Mouse (Mus musculus): Measurements from ENCODE around the gene Fam172a. TPM values are rescaled to one million over a fixed set of nuclear protein-coding genes. Genes with fewer than 3 reads are reported as not detected.
"Not testable (repeated sequence)": the region's sequence is repeated elsewhere in the genome, so short reads cannot be mapped to it uniquely, and the experiment has no call there.

Gene Fam172a
- total RNA-seq (2021), result 10 to 100 TPM; 19.3 to 21.6 TPM
- long read RNA-seq, experiment 1, transcript Fam172a-201 (10 exons, 3,892 nt), result major isoform, 5 of 9 reads
- long read RNA-seq, experiment 1, partial matches to known transcripts, result 1 of 9 reads
- long read RNA-seq, experiment 1, other reads (novel, unspliced or antisense), result 2 of 9 reads
- long read RNA-seq, experiment 2, transcript Fam172a-201 (10 exons, 3,892 nt), result major isoform, 15 of 27 reads
- long read RNA-seq, experiment 2, partial matches to known transcripts, result 5 of 27 reads
- long read RNA-seq, experiment 2, other reads (novel, unspliced or antisense), result 3 of 27 reads

DNA sequence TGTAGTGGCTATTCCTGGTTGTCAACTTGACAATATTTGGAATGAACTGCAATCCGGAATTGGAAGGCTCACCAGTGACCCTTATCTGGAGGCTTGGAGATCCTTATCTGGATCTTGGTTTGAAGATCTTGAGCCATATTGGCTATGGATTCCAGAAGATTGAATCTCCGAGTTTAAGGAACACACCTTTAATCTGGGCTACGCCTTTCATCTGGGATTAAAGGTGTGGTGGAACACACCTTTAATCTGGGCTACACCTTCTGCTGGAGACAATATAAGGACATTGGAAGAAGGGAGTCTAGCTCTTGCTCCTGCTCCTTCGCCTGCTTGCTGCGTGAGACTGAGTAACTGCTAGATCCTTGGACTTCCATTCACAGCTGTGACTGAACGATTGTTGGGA, at the start of gene Fam172a:
Fam172a (plus strand) TSS at position 301 of the 400 bp plus-strand sequence.
- not testable (repeated sequence) for DNase-seq (ENCODE audit: low spot score in 2 of 2)

DNA sequence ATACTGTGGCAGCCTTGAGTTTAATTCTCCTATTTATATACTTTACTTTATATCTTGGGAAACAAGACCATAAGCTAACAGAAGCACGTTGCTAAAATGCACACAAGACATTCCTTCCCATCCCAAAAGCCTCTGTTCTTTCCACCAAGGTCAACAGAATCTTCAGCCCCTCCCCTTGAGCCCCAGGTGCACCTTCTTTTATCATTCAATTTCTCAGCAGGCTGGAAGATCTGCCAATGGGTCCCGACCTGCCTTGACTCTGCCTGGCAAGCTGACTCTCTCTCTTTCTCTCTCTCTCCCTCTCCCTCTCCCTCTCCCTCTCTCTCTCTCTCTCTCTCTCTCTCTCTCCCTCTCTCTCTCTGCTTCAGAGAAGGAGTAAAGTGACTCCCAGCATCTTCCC, 13.2 kb upstream of the Fam172a start:
- DNase-seq (ENCODE audit: low spot score in 2 of 2), result no peak

DNA sequence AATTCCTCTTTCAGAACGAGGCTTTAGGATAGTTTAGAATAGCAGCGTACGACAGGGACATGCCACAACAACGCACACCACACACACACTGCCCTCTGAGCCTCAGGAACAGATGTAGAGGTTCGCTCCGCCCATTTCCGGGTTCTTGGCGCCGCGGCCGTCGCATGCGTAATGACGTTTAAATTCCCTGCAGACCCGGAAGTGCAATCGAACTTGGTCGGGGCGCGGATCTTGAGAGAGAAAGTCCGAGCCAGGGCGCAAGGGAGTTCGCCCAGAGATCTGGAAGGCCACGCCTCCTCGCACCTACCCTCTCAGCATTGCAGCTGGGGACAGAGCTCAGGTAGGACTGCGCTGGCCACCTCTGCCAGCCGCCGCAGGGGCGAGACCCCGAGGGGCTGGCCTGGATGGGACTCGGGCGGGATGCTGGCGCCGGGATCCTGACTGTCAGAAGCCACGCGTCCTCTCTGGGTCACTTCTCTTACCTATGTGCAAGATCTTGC, 6.7 kb downstream of the Fam172a start:
- DNase-seq (ENCODE audit: low spot score in 2 of 2), result peak; percentile 90 to 92

DNA sequence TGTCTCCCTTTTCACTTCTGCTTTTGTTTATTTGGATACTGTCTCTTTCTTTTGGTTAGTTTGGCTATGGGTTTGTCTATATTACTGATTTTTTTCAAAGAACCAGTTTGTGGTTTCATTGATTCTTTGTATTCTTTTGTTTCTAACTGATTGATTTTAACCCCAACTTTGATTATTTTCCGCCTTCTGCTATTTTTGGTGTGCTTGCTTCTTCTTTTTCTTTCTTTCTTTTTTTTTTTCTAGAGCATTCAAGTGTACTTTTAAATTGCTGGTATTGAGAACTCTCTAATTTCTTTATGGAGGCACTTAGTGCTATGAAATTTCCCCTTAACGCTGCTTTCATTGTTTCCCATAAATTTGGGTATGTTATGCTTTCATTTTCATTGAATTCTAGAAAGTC, 15.7 kb downstream of the Fam172a start:
- DNase-seq (ENCODE audit: low spot score in 2 of 2), result no peak

DNA sequence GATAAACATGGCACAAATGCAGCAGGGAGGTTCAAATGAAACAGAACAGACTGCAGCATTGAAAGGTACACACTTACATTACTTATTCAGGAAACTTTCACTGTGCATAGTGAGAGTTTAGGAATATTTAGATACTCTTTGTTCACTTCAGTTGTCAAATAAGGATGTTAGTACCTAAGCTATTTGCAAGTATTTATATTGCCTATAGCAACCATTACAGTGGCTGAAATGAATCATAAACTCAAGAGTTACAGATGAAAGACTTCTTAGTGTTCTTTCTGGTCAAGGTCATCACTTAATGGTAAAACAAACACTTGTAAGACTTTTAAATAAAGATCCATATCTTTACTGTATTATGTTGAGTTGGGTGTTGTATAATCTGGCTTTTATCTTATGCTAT, 41.0 kb downstream of the Fam172a start:
- no peak for DNase-seq (ENCODE audit: low spot score in 2 of 2)

DNA sequence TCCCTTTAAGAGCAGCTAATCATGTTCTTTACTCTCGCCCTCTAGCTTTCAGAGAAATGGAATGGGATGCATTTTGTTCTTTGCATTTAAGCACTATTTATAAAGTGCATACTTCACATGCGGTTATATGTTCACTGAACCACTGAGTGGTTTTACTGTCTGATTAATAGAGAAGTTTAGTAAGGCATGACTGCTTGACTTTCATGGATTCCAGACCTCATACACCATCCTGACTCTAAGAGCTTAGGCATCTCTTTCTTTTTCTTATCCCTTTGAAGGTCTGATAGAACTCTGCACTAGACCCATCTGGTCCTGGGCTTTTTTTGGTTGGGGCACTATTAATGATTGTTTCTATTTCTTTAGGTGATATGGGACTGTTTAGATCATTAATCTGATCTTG, 75.8 kb downstream of the Fam172a start:
- DNase-seq (ENCODE audit: low spot score in 2 of 2), result no peak

DNA sequence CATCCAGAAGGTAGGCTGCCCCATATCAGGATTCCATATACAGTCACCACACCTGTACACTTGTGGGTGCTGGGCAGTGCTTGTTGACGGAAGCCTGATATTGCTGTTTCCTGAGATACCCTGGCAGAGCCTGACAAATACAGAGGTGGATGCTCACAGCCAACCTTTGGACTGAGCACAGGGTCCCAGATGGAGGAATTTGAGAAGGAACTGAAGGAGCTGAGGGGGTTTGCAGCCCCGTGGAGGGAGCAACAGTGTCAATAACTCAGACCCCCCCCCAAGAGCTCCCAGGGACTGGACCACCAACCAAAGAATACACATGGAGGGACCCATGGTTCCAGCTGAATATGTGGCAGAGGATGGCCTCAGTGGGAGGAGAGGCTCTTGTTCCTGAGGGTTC, 105.5 kb downstream of the Fam172a start:
- DNase-seq (ENCODE audit: low spot score in 2 of 2), result not testable (repeated sequence)

DNA sequence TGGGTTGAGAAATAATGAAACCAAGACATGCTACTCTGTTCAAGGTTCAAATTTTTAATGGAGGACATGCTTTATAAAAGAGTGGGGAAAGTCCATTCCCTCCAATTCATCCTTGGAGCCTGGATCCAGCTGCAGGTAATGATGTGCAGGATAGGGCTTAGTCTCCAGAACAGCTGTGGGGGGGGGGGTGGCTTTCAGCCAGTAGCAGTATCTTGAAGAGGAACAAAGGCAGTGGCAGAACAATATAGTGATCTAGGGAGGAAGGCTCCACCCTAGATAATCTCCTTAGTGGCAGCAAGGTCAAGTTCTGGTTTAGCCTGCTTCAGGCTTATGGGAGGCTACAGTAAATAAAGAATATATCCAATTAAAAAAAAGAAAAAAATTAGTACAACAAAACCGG, 108.6 kb downstream of the Fam172a start:
- no peak for DNase-seq (ENCODE audit: low spot score in 2 of 2)

DNA sequence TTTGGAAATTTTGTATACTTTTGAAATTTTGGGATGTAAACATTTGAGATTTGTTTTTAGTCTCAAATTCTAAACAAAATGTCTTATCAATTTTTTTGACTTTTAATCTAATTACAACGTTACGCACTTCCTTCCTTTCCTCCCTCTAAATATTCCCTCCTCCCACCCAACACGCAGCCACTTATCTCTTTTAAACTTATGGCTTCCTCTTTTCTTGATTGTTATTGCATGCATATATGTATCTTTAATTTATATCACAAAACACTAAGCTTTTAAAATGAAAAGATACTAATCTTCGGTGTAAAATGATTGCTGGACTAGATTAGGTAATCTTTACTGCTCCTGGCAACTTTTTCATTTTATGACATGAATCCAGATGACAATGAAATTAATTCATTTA, 124.3 kb downstream of the Fam172a start:
- DNase-seq (ENCODE audit: low spot score in 2 of 2), result no peak

DNA sequence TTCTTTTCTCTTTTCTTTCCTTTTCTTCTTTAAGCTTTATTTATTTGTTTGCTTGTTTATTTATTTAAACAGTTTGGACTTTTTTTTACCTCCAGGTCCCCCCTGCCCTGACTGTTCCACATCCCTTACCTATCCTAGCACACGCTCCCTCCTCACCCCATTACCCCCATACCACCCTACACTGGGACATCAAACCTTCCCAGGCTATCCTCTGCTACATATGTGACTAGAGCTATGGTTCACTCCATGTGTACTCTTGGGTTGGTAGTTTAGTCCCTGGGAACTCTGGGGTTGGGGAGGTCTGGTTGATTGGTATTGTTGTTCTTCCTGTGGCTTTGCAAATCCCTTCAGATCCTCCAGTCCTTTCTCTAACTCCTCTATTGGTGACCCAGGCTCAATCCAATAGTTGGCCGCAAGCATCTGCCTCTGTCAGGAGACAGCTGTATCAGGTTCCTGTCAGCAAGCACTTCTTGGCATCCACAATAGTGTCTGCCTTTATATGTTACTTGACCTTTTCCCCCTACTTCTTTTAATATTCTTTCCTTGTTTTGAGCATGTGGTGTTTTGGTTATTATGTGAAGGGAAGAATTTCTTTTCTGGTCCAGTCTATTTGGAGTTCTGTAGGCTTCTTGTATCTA, 141.3 kb downstream of the Fam172a start:
- no peak for DNase-seq (ENCODE audit: low spot score in 2 of 2)

DNA sequence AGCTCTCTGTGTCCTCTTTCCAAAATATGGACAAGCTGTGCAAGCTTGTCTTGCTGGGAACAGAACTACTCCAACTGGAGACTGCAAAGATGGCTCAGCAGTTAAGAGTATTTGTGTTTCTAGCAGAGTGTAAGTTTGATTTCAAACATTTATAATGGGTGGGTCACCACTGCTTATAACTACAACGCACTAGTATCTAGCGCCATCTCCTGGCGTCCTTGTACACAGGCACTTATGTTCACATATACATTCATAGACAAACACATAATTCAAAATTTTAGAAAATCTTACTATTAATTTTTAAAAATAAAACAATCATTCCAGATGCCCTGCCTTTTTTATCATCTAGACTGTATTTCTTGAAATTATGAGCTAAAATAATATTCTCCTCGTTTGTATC, 147.0 kb downstream of the Fam172a start:
- no peak for DNase-seq (ENCODE audit: low spot score in 2 of 2)

DNA sequence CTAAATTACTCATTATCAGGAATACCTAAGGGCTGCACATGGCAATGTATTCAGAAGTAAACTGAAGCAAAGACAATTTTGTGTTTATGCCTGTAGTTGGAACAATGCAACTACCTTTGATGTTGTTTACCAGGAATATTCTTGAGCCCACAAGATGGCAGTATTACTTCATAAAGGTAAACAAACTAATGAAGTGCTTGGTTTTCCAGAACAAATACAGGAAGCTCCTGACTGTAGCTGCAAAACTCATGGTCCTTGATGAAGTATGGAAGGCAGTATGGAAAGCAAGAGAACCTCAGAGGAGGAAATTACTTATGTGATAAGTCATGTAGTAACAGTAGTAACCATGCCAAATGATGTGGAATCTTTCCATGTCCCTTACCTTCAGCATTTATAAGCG, 163.0 kb downstream of the Fam172a start:
- no peak for DNase-seq (ENCODE audit: low spot score in 2 of 2)

DNA sequence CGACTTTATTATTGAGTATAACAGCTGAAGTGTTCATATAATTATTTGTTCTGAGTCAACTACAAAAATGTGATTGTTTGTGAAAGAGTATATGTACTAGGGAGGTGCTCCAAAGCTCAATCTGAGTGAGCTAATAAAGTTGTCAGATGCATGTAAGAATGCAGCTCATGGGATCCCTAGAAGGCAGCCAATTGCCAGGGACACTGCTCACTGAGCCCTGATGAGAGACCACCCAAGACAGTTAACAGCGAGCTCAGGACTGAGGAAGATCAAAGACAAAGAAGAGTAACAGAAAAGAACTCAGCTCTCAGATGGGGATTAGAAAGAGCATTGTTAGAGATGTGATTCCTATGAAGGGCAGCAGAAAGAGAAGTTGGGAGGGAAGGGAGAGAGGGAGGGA, 166.5 kb downstream of the Fam172a start:
- no peak for DNase-seq (ENCODE audit: low spot score in 2 of 2)

DNA sequence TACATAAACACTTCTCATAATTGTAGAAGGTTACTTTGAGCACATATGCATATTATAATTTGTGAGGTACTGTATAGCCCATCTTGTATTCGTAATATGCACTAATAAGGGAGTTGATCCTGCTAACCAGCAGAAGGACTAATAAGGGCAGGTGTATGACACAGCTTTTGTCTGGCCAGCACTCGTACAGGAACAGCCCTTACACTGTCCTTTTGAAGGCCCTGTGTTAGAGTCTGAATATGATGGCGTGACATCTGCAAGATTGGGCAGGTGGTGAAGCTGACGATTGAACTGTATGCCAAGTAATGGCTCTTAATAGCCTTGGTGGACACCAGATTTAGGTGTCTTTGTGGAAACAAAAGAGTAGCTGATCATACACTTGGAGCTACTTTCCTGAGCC, 176.3 kb downstream of the Fam172a start:
- DNase-seq (ENCODE audit: low spot score in 2 of 2), result no peak

DNA sequence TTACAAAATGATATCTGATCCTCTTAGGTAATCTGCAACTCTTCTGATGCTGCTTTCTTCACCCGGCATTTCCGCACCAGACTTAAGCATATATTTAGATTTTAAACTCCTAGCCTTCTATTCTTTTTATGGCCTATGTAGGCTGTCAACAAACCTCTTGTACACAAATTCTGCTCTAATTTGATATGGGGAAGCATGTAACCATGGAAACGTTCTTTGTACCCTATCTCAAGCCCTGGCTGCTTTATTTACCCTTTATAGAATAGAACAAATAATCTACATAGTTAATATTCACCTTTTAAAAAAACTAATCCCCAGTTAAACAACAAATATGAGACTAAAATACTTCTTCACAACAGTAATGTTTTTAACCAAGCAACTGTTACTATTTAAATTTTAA, 176.7 kb downstream of the Fam172a start:
- DNase-seq (ENCODE audit: low spot score in 2 of 2), result no peak

DNA sequence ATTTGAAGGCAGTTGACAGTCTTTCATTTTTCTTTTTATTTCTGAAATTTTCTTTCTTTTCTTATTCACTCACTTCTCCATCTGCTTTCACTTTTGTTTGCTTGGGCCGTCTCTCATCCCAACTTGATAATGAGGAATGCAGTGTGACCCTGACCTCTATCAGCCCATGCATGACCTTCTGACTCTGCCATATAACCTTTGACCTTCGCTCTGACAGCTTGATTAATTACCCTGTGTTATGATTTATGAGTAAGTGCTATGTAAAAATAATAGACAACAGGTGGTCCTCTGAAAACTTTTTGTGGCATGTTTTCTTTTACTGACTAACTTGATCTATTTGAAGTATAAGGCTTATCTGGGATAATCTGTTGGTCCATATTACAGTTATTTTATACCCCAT, 195.8 kb downstream of the Fam172a start:
- DNase-seq (ENCODE audit: low spot score in 2 of 2), result no peak

DNA sequence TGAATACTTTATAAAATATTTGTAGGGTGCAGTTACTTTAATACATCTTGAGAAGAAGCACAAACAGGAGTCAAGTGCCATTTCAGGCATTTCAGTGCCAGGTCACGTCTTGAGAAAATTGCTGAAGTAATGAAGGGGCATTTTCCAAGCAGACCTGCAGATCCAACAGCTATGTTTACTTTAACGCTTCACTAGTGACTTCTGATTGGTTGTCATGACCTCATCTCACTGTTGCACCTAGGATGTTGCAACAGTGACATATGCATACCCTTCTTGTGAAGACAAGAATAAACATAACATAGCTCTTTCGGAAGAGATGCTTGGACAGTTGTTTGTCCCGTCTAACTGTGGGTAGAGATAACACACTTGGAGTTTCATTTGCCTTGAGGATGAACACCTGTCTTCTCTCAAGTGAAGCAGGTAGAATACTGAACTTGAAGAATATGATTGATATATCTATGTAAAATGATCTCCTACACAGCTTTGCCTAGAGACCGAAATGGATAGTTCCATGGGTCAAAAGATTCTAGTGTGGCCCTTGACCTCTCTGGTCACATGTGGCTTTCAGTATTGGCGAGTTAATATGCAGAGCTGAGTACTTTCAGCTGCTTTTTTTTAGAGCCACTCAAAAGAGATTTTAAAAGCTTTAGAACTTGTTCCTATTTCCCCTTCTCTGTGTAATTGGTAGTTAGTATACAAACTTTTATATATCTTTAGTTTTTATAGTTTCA, 196.4 kb downstream of the Fam172a start:
- DNase-seq (ENCODE audit: low spot score in 2 of 2), result no peak

DNA sequence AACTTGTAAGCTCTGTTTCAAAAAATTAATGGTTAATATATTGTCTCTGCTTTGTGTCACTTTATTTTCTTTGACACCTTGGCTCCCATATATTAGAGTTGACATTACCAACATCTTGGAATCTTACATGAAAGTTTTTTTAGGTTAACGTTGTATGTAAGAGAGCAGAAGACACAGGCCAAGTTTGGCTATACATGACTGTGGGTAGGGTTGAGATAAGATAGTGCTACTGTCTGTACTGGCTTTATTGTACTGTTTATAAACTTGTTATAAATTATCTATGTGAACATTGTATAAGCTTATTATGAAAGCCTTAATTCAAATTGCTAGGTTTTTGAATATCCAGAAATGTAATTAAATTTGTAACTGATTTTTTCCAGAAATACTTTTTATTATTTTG, 197.9 kb downstream of the Fam172a start:
- DNase-seq (ENCODE audit: low spot score in 2 of 2), result no peak

DNA sequence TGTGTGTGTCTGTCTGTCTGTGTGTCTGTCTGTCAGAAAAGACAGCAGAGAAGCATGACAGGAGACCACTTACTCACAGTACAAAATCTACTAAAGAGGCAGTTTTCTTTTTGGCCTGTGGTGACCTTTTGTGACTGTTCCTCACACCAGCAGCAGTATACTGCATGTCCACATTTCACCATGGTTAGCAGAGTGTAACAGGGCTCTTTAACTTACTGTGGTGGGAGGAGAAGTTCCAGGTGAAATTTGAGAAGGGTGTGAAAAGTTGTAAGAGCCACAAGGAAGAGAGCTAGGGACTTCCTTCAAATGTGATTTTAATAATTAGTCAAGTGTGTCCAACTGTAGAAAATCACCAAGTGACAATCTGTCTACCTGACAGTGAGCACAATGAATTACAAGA, 199.0 kb downstream of the Fam172a start:
- DNase-seq (ENCODE audit: low spot score in 2 of 2), result no peak

DNA sequence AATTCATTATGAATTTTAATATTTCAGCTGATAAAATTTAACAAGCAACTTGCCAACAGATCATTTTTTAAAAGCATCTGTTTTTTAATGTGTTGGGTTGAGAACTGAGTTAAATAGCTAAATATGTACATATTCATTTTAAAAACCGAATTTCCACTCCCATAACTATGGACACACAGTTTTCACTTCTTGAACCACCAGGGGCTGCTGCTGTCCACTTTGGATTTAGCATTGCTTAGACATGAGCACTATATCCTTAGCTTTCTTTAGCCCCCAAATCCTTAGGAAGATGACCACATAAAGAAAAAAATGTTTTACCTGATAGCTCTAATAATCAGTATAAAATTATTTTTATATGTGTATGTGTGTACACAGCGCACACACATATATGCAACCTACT, 207.4 kb downstream of the Fam172a start:
- DNase-seq (ENCODE audit: low spot score in 2 of 2), result no peak

DNA sequence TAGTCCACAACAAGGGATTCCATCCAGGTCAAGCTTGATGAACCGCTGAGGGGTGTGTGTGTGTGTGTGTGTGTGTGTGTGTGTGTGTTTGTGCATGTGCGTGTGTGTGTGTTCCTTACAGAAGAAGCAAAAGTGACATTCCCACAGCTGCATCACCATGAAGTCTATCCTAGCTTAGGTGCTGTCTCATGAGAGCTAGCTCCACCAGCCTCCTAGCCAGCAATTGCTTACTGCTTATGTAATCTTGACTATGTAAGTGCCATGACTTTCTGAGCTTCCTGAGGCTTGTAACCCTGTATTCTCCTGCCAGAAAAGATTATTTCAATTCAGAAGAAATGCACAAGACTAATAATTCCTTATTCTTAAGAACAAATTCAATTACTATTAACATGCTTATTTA, 221.0 kb downstream of the Fam172a start:
- DNase-seq (ENCODE audit: low spot score in 2 of 2), result no peak

DNA sequence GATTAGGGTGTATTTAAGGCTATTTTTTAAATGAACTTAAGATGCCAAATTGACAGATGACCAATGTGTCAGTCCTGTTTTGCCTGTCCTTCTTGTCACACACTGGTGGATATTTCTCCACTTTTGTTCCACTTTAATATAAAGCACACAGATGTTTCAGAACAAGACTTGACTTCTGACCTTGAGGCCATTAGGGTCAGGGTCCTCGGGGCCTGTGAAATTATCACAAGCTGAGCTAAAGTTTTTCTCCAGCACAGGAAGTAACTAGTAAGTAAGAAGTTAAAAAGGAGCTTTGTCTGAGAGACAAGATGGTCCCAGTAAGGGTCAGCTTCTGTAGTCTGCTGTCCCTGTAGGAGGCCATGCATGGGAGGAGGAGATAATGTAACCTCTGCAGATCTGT, 255.8 kb downstream of the Fam172a start:
- no peak for DNase-seq (ENCODE audit: low spot score in 2 of 2)
